Mouse (Mus musculus): ENCODE data around the gene Slc39a11.

Slc39a11 gene

GRCm38 (mm10) chr11:113277034-113277612 lies 372.8 kb downstream of the Slc39a11 start:
- peak; percentile 49 to 51 for DNase-seq

GRCm38 (mm10) chr11:113276518-113276917 lies 373.4 kb downstream of the Slc39a11 start:
- no peak for DNase-seq

GRCm38 (mm10) chr11:113274037-113274436 lies 375.8 kb downstream of the Slc39a11 start:
- DNase-seq = peak in 1 of 2 experiments; percentile 48

- no peak for DNase-seq
Observed at GRCm38 (mm10) chr11:113271857-113272256, 378.0 kb downstream of the Slc39a11 start.

GRCm38 (mm10) chr11:113268831-113269319 lies 381.0 kb downstream of the Slc39a11 start:
- DNase-seq = no peak

- no peak for DNase-seq
Observed at GRCm38 (mm10) chr11:113267516-113268230, 382.2 kb downstream of the Slc39a11 start.

GRCm38 (mm10) chr11:113266706-113267105 lies 383.2 kb downstream of the Slc39a11 start:
- DNase-seq = peak in 1 of 2 experiments; percentile 45

GRCm38 (mm10) chr11:113265567-113265966 lies 384.3 kb downstream of the Slc39a11 start:
- no peak for DNase-seq

GRCm38 (mm10) chr11:113263971-113264370 lies 385.9 kb downstream of the Slc39a11 start:
- DNase-seq = no peak

- DNase-seq = peak in 1 of 2 experiments; percentile 32
Observed at GRCm38 (mm10) chr11:113262062-113262461, 387.8 kb downstream of the Slc39a11 start.

GRCm38 (mm10) chr11:113261421-113261820 lies 388.5 kb downstream of the Slc39a11 start:
- DNase-seq = peak; percentile 46 to 59

GRCm38 (mm10) chr11:113259712-113260382 lies 390.0 kb downstream of the Slc39a11 start:
- no peak for DNase-seq

GRCm38 (mm10) chr11:113258016-113258415 lies 391.9 kb downstream of the Slc39a11 start:
- peak; percentile 63 to 71 for DNase-seq

GRCm38 (mm10) chr11:113254653-113255052 lies 395.2 kb downstream of the Slc39a11 start:
- no peak for DNase-seq

GRCm38 (mm10) chr11:113253169-113253568 lies 396.7 kb downstream of the Slc39a11 start:
- no peak for DNase-seq

GRCm38 (mm10) chr11:113251172-113251571 lies 398.7 kb downstream of the Slc39a11 start:
- DNase-seq = no peak

- no peak for DNase-seq
Observed at GRCm38 (mm10) chr11:113246475-113246874, 403.4 kb downstream of the Slc39a11 start.

- no peak for DNase-seq
Observed at GRCm38 (mm10) chr11:113245666-113246065, 404.2 kb downstream of the Slc39a11 start.

GRCm38 (mm10) chr11:113234432-113234831 lies 415.4 kb downstream of the Slc39a11 start:
- no peak for DNase-seq

GRCm38 (mm10) chr11:113232049-113232448 lies 417.8 kb downstream of the Slc39a11 start:
- no peak for DNase-seq

GRCm38 (mm10) chr11:113230410-113231132 lies 419.3 kb downstream of the Slc39a11 start:
- DNase-seq = no peak

- DNase-seq = no peak
Observed at GRCm38 (mm10) chr11:113225748-113226147, 424.1 kb downstream of the Slc39a11 start.
